Mouse (Mus musculus): ENCODE results near the gene Mx1.

DNA sequence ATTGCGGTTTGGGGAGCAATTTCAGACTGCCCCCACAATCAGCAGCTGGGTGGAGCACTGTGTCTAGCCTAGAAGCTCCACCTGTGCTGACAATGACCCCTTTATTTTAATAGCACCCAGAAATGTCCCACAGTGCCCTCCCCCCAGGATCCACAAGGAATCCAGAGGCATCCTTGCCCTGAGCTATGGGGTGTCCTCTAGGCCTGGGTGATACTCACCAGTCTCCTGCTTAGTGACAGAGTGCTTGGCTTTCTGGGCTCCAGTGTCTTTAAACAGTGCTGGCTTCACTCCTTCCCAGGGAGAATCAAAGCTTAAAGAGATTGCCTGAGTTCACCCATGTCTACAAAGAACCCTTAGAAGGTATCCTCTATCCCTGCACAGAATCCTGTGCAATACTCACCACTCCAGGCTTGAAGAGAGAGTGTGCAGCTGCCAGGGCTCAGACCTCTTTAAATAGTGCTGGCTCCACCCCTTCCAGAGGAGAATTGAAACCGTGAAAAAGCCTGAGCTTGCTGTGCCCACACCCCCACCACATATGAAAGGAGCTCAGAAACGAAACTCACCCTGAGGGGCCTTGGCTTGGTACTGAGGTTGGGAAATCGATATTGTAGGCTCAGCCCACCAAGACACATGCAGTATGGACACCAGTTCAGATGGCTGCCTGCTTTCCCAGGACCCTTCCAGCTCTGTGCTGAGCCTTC lies at the start of gene Mx1:
- no peak for TF ChIP-seq CTCF (conservative IDR thresholded peaks at IDR 0.05; ENCODE audit: low read length)
- TF ChIP-seq NANOG (IDR thresholded peaks at IDR 0.05; ENCODE audit: borderline replicate concordance, low read length), result no peak
- TF ChIP-seq POU5F1 (IDR thresholded peaks at IDR 0.05; ENCODE audit: borderline replicate concordance, low read length), result no peak

Data from E14TG2a.4 (cell line).